Mouse (Mus musculus) lung, adult 18-20 months (tissue): ENCODE measurements at regions not wholly inside any gene's neighbourhood (a gene's known extent, or its start where the extent isn't known, plus 50 kb on each side); places are given as distances from the start of the nearest gene placed in this dataset.
"Not testable (repeated sequence)": the region's sequence is repeated elsewhere in the genome, so short reads cannot be mapped to it uniquely, and the experiment has no call there.

Experiments
- DNase-seq, 2 experiments: peaks; one replicate each; pipeline ENCODE4 v3.0.0; 2022; ENCODE audit warnings: mixed read lengths in 2 of 2

DNA sequence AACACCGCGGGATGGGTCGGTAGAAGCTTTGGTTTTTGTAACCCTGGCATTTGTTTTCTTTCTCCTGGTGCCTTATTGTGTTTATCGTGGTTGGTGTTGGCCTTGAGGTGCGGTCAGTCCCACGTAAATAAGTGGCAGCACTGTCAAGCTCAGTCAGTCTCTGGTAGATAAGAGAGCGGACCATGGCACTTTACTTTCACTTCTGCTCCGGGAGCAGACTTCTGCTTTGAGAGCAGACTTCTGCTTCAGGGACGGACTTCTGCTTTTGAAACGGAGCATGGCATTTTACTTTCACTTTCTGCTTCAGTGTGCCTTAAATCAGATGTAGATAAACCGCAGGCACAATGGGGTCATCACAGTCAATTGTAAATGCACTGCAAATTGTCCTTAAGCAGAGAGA is 54.3 kb upstream of the Ccdc66 start:
- peak; percentile 18 to 21 for DNase-seq

DNA sequence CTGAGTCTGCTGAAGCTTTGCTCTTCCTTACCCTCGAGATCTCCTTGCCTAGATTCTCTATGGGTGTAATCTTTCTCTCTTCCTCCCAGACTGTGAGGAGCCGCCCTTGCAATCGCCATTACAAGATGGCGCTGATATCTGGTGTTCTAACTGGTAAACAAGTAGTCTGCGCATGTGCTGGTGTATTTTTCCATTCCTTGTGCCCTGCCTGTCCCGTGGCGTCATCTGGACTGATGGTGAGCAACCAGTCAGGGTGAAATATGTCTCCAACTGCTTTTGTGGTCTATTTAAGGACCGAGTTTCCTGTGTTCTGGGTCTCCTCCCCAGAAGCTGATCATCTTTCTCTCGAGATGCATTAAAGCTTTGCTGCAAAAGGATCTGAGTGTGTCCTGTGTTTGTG is 53.7 kb upstream of the Ccdc66 start:
- not testable (repeated sequence) for DNase-seq

DNA sequence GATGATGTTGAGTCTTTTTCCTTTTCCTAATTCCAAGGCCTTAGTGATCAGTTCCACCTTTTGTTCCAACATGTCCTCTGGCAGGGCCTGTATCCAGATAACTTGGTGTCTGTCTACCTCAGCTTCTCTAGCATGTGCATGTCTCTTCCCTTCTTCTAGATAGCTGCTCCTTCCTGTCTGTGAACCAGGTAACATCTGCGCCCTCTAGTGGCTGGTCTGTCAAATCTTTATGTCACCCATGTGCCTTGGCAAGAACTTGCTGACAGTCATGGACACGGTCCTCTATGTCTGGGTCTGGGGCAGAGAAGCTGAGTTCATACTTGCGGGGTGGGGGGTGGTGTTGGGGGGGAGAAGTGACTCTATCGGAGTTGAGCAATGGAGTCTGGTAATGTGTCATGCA is 52.2 kb upstream of the Ccdc66 start:
- peak; percentile 39 to 55 for DNase-seq

DNA sequence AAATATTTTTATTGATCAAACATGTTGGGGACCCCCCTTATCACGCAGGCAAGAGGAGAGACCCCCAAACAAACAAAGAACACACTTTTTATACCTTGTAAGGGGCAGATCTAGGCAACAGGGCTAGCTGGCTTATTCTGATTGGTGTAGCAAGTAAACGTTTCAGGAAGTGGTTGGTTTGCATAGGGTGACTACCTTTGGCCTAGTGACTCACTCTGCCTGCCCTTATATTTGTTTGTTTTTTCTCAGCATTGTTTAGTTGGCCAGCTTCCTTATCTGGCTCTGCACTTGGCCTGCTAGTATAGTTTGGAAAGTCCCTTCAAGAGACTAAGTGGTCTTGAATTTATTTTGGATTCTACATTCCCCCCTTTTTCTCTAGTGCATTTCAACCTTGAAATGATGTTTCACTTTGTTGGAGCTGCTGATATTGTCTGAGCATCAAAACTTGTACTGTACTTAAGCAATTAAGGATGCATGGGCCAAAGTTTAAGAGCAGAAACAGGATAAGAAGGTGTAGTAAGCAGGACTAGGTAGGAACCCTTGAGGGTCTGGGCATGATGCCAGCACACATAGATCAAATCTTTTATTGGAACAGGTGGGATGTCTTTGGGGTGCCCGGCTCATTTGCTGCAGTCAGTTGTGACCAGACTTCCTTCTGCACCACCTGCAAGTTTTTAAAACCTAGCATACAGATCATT is 50.7 kb upstream of the Ccdc66 start:
- DNase-seq = no peak
